Mouse (Mus musculus) limb, embryonic 10.5 days (tissue): ENCODE measurements around the gene Ptprt. TPM values are rescaled to one million over a fixed set of nuclear protein-coding genes. Genes with fewer than 3 reads are reported as not detected.
A peak's percentile ranks its signal among the peaks of the same experiment; 100 is the strongest.

Experiments used
- DNase-seq: peaks from one replicate; pipeline ENCODE4 v3.0.0-alpha.2; 2017; ENCODE audit warnings: low spot score
- H3K27ac ChIP-seq: fragments of 300-500 bp; sonication (generic); 2 replicates; pipeline ENCODE4 v1.5.1; 2016; ENCODE audit warnings: mild to moderate bottlenecking
- H3K27me3 ChIP-seq: fragments of 300-500 bp; sonication (generic); 2 replicates; pipeline ENCODE4 v1.6.1; 2016; ENCODE audit warnings: low read depth, mild to moderate bottlenecking; ENCODE audit not compliant: poor library complexity, severe bottlenecking
- H3K36me3 ChIP-seq: fragments of 300-500 bp; sonication (generic); 2 replicates; pipeline ENCODE4 v1.6.1; 2016; ENCODE audit warnings: mild to moderate bottlenecking, moderate library complexity
- H3K4me1 ChIP-seq: fragments of 300-500 bp; sonication (generic); 2 replicates; pipeline ENCODE4 v1.6.1; 2016
- H3K4me3 ChIP-seq: fragments of 300-500 bp; sonication (generic); 2 replicates; pipeline ENCODE4 v1.5.1; 2016; ENCODE audit warnings: mild to moderate bottlenecking, moderate library complexity
- H3K9me3 ChIP-seq: fragments of 300-500 bp; sonication (generic); replicated peaks from 2 replicates; pipeline ENCODE4 v1.6.1; 2016; ENCODE audit warnings: mild to moderate bottlenecking
- WGBS: fragments of 180-500 bp; shearing (Covaris S2); methylation state at CpG from one replicate; pipeline ENCODE4 v1.1.7; 2016; 5-methylcytosine and 5-hydroxymethylcytosine counted together
- polyA plus RNA-seq: library from polyadenylated mRNA; unstranded; fragments of >200 nt; fragmentation: Nextera tagmentation; extraction: Ambion mirVana; gene quantifications from 2 replicates; pipeline ENCODE4 v1.2.1, GENCODE M21; 2016

The Ptprt gene
- polyA plus RNA-seq, 1 experiment from 2014 or later: 1.0 TPM

GRCm38 (mm10) chr2:162484036-162484435 lies 176.9 kb downstream of the Ptprt start:
- Histone ChIP-seq H3K9me3 (no peaks in the 10 kb centered on the region), H3K4me3 (no peak overlapping the region), H3K36me3 (no peaks in the 10 kb centered on the region), H3K27me3 (no peaks in the 10 kb centered on the region), H3K4me1 (no peaks in the 10 kb centered on the region), H3K27ac (no peak overlapping the region)
- DNase-seq: no peak

- no peaks in the 10 kb centered on the region for H3K27me3 ChIP-seq
- H3K36me3 ChIP-seq: no peaks in the 10 kb centered on the region
- H3K4me3 ChIP-seq: no peak overlapping the region
- no peaks in the 10 kb centered on the region for H3K4me1 ChIP-seq
- H3K27ac ChIP-seq: no peak overlapping the region
- no peaks in the 10 kb centered on the region for H3K9me3 ChIP-seq
- no peak for DNase-seq
- 60% methylated on average over 1 of the region's 1 CpGs for WGBS
These were observed 217.8 kb downstream of the Ptprt start for GRCm38 (mm10) chr2:162443106-162443505.

- no peaks in the 10 kb centered on the region for H3K4me1 ChIP-seq
- 95% methylated on average over 3 of the region's 3 CpGs for WGBS
- no peak overlapping the region for H3K27ac ChIP-seq
- no peaks in the 10 kb centered on the region for H3K9me3 ChIP-seq
- no peaks in the 10 kb centered on the region for H3K36me3 ChIP-seq
- no peak for DNase-seq
- no peak overlapping the region for H3K4me3 ChIP-seq
- no peaks in the 10 kb centered on the region for H3K27me3 ChIP-seq
These were observed 224.3 kb downstream of the Ptprt start for GRCm38 (mm10) chr2:162436646-162437045.

GRCm38 (mm10) chr2:162430171-162430570 lies 230.8 kb downstream of the Ptprt start:
- H3K4me1 ChIP-seq: no peaks in the 10 kb centered on the region
- H3K36me3 ChIP-seq: no peaks in the 10 kb centered on the region
- DNase-seq: no peak
- H3K27ac ChIP-seq: no peak overlapping the region
- H3K27me3 ChIP-seq: no peaks in the 10 kb centered on the region
- H3K4me3 ChIP-seq: no peak overlapping the region
- WGBS: 68% methylated on average over 7 of the region's 7 CpGs
- H3K9me3 ChIP-seq: no peaks in the 10 kb centered on the region

- H3K27ac ChIP-seq: no peak overlapping the region
- H3K36me3 ChIP-seq: no peaks in the 10 kb centered on the region
- no peak overlapping the region for H3K4me3 ChIP-seq
- H3K27me3 ChIP-seq: no peaks in the 10 kb centered on the region
- H3K4me1 ChIP-seq: no peaks in the 10 kb centered on the region
- no peak for DNase-seq
- 92% methylated on average over 8 of the region's 8 CpGs for WGBS
- H3K9me3 ChIP-seq: no peaks in the 10 kb centered on the region
These were observed 234.8 kb downstream of the Ptprt start for GRCm38 (mm10) chr2:162426114-162426513.

GRCm38 (mm10) chr2:162418181-162418580 lies 242.8 kb downstream of the Ptprt start:
- no peaks in the 10 kb centered on the region for H3K9me3 ChIP-seq

GRCm38 (mm10) chr2:162413073-162413812 lies 247.7 kb downstream of the Ptprt start:
- 89% methylated on average over 5 of the region's 5 CpGs for WGBS
- Histone ChIP-seq H3K27ac (peak overlapping the region; percentile 40; the same call in 1 of the 2 replicates), H3K27me3 (no peaks in the 10 kb centered on the region), H3K4me1 (peaks cover 14% of the 10 kb centered on the region), H3K9me3 (no peaks in the 10 kb centered on the region), H3K4me3 (no peak overlapping the region), H3K36me3 (no peaks in the 10 kb centered on the region)
- DNase-seq: no peak

More at GRCm38 (mm10) chr2:162418181-162418580, 242.8 kb downstream of the Ptprt start:
- H3K27me3 ChIP-seq: no peaks in the 10 kb centered on the region
- no peak for DNase-seq
- no peak overlapping the region for H3K27ac ChIP-seq
- H3K4me3 ChIP-seq: no peak overlapping the region
- 84% methylated on average over 3 of the region's 3 CpGs for WGBS
- peaks cover 6% of the 10 kb centered on the region; the same call in 1 of the 2 replicates for H3K4me1 ChIP-seq
- no peaks in the 10 kb centered on the region for H3K36me3 ChIP-seq

- Histone ChIP-seq H3K4me3 (no peak overlapping the region), H3K36me3 (no peaks in the 10 kb centered on the region), H3K27ac (no peak overlapping the region), H3K9me3 (no peaks in the 10 kb centered on the region), H3K4me1 (peaks cover 22% of the 10 kb centered on the region), H3K27me3 (no peaks in the 10 kb centered on the region)
- DNase-seq: no peak
- 95% methylated on average over 4 of the region's 4 CpGs for WGBS
These were observed 249.9 kb downstream of the Ptprt start for GRCm38 (mm10) chr2:162411014-162411413.

- H3K36me3 ChIP-seq: no peaks in the 10 kb centered on the region
- no peak for DNase-seq
- H3K27ac ChIP-seq: no peak overlapping the region
- H3K27me3 ChIP-seq: no peaks in the 10 kb centered on the region
- H3K4me3 ChIP-seq: no peak overlapping the region
- WGBS: 88% methylated on average over 8 of the region's 8 CpGs
- H3K9me3 ChIP-seq: no peaks in the 10 kb centered on the region
- peaks cover 22% of the 10 kb centered on the region for H3K4me1 ChIP-seq
These were observed 251.7 kb downstream of the Ptprt start for GRCm38 (mm10) chr2:162409245-162409644.

- Histone ChIP-seq H3K4me3 (no peak overlapping the region), H3K9me3 (no peaks in the 10 kb centered on the region), H3K36me3 (no peaks in the 10 kb centered on the region), H3K27ac (no peak overlapping the region), H3K4me1 (0 out of 2 replicates have a peak, but pooled peaks cover under 1% of the 10 kb centered on the region), H3K27me3 (no peaks in the 10 kb centered on the region)
- DNase-seq: no peak
- WGBS: 78% methylated on average over 6 of the region's 6 CpGs
These were observed 259.4 kb downstream of the Ptprt start for GRCm38 (mm10) chr2:162401316-162402100.

GRCm38 (mm10) chr2:162394601-162395000 lies 266.3 kb downstream of the Ptprt start:
- Histone ChIP-seq H3K4me1 (peaks cover 21% of the 10 kb centered on the region), H3K9me3 (no peaks in the 10 kb centered on the region), H3K4me3 (no peak overlapping the region), H3K27me3 (no peaks in the 10 kb centered on the region), H3K27ac (no peak overlapping the region), H3K36me3 (no peaks in the 10 kb centered on the region)
- WGBS: 79% methylated on average over 6 of the region's 6 CpGs
- no peak for DNase-seq

- H3K4me3 ChIP-seq: no peak overlapping the region
- no peaks in the 10 kb centered on the region for H3K36me3 ChIP-seq
- peaks cover 21% of the 10 kb centered on the region for H3K4me1 ChIP-seq
- H3K27ac ChIP-seq: no peak overlapping the region
- no peaks in the 10 kb centered on the region for H3K9me3 ChIP-seq
- no peaks in the 10 kb centered on the region for H3K27me3 ChIP-seq
- no peak for DNase-seq
- 68% methylated on average over 4 of the region's 4 CpGs for WGBS
These were observed 269.1 kb downstream of the Ptprt start for GRCm38 (mm10) chr2:162391834-162392233.

GRCm38 (mm10) chr2:162377309-162377708 lies 283.6 kb downstream of the Ptprt start:
- Histone ChIP-seq H3K27me3 (no peaks in the 10 kb centered on the region), H3K27ac (no peak overlapping the region), H3K4me1 (peaks cover 7% of the 10 kb centered on the region; the same call in 1 of the 2 replicates), H3K4me3 (no peak overlapping the region), H3K9me3 (no peaks in the 10 kb centered on the region), H3K36me3 (no peaks in the 10 kb centered on the region)
- no peak for DNase-seq
- 88% methylated on average over 7 of the region's 7 CpGs for WGBS
